Mouse (Mus musculus) thymus, postnatal 14 days (tissue): Measurements from ENCODE around the gene Rnaseh2a.

Source experiments
- DNase-seq: peaks from one replicate; pipeline ENCODE4 v3.0.0; 2021

The Rnaseh2a gene

GRCm38 (mm10) chr8:84965731-84966291 is 3.8 kb downstream of the Rnaseh2a start:
- peak; percentile 90 for DNase-seq

GRCm38 (mm10) chr8:84963952-84964351 is 5.6 kb downstream of the Rnaseh2a start:
- no peak for DNase-seq

GRCm38 (mm10) chr8:84959811-84960210 is 9.8 kb downstream of the Rnaseh2a start:
- no peak for DNase-seq

- DNase-seq, result peak; percentile 78
Observed at GRCm38 (mm10) chr8:84956768-84957167, 12.8 kb downstream of the Rnaseh2a start.

GRCm38 (mm10) chr8:84952612-84953255 is 16.8 kb downstream of the Rnaseh2a start:
- DNase-seq, result peak; percentile 29

- no peak for DNase-seq
Observed at GRCm38 (mm10) chr8:84949753-84950152, 19.8 kb downstream of the Rnaseh2a start.

- peak; percentile 37 for DNase-seq
Observed at GRCm38 (mm10) chr8:84947241-84947545, 22.4 kb downstream of the Rnaseh2a start.

- DNase-seq, result no peak
Observed at GRCm38 (mm10) chr8:84946528-84947240, 22.9 kb downstream of the Rnaseh2a start, which contains the start of gene Rtbdn. Rtbdn (plus strand) TSS chr8:84946991.

GRCm38 (mm10) chr8:84945633-84946527 is 23.7 kb downstream of the Rnaseh2a start:
- peak; percentile 26 for DNase-seq

- no peak for DNase-seq
Observed at GRCm38 (mm10) chr8:84945235-84945632, 24.3 kb downstream of the Rnaseh2a start.

- DNase-seq, result peak; percentile 63
Observed at GRCm38 (mm10) chr8:84944478-84945160, 24.9 kb downstream of the Rnaseh2a start.

GRCm38 (mm10) chr8:84943699-84944098 is 25.9 kb downstream of the Rnaseh2a start:
- no peak for DNase-seq

GRCm38 (mm10) chr8:84937620-84938485 is 31.7 kb downstream of the Rnaseh2a start:
- no peak for DNase-seq

GRCm38 (mm10) chr8:84936962-84937546 is 32.5 kb downstream of the Rnaseh2a start, which contains the start of gene Mast1:
Mast1 (minus strand) TSS chr8:84937359.
- peak; percentile 65 for DNase-seq

GRCm38 (mm10) chr8:84936041-84936961 is 33.3 kb downstream of the Rnaseh2a start:
- no peak for DNase-seq

- DNase-seq, result no peak
Observed at GRCm38 (mm10) chr8:84935489-84935888, 34.1 kb downstream of the Rnaseh2a start.

- DNase-seq, result no peak
Observed at GRCm38 (mm10) chr8:84934860-84935259, 34.7 kb downstream of the Rnaseh2a start.

GRCm38 (mm10) chr8:84933767-84934559 is 35.6 kb downstream of the Rnaseh2a start:
- no peak for DNase-seq

GRCm38 (mm10) chr8:84930582-84930981 is 39.0 kb downstream of the Rnaseh2a start:
- no peak for DNase-seq
